Mouse (Mus musculus) olfactory bulb, adult 2 months (tissue): ENCODE data around the gene Fibp.
"Not testable (repeated sequence)": the region's sequence is repeated elsewhere in the genome, so short reads cannot be mapped to it uniquely, and the experiment has no call there.

Source experiments
- CTCF ChIP-seq: fragments of 200-500 bp; IDR thresholded peaks from 2 replicates; pipeline ENCODE4 v1.5.1; 2012; ENCODE audit warnings: low read depth, mild to moderate bottlenecking, low read length, moderate library complexity; ENCODE audit not compliant: insufficient read depth
- POLR2A ChIP-seq: fragments of 200-500 bp; IDR thresholded peaks from 2 replicates; pipeline ENCODE4 v1.6.1; 2012; ENCODE audit warnings: mild to moderate bottlenecking, low read depth, low read length, moderate library complexity; ENCODE audit not compliant: insufficient read depth

DNA sequence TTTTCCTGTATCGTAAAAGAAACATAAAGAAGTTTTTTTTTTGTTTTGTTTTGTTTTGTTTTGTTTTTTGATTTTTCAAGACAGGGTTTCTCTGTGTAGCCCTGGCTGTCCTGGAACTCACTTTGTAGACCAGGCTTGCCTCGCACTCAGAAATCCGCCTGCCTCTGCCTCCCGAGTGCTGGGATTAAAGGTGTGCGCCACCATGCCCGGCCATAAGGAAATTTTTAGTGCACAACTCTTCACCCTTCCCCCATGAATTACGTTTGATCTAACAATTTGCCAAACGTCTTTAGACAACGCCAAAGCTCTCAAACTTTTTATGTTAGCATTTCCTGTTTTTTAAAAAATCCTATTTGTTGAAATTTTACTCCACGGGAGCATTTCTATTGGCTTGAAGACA lies 29.3 kb downstream of the Fibp start:
- not testable (repeated sequence) for TF ChIP-seq POLR2A, CTCF
